Mouse (Mus musculus) neural tube, embryonic 14.5 days (tissue): ENCODE results near the gene Pde11a. TPM values are rescaled to one million over a fixed set of nuclear protein-coding genes. Genes with fewer than 3 reads are reported as not detected.

Experiments used
- ATAC-seq: fragments of 200-750 bp; cut with Nextera tagmentation; 2 replicates; pipeline ENCODE4 v1.8.0; 2017; ENCODE audit warnings: low read depth, mild to moderate bottlenecking, moderate TSS enrichment, moderate library complexity
- H3K27ac ChIP-seq: fragments of 300-500 bp; sonication (generic); 2 replicates; pipeline ENCODE4 v1.5.1; 2014; ENCODE audit warnings: low read depth, mild to moderate bottlenecking, control low read depth, low read length, moderate library complexity, mixed read lengths
- H3K27me3 ChIP-seq: fragments of 300-500 bp; sonication (generic); 2 replicates; pipeline ENCODE4 v1.6.1; 2014; ENCODE audit warnings: low read length; ENCODE audit not compliant: control insufficient read depth, insufficient read depth
- H3K36me3 ChIP-seq: fragments of 300-500 bp; sonication (generic); 2 replicates; pipeline ENCODE4 v1.6.1; 2014; ENCODE audit warnings: low read length, mixed read lengths; ENCODE audit not compliant: control insufficient read depth, insufficient read depth
- H3K4me1 ChIP-seq: fragments of 300-500 bp; sonication (generic); 2 replicates; pipeline ENCODE4 v1.6.1; 2014; ENCODE audit warnings: low read length; ENCODE audit not compliant: control insufficient read depth, insufficient read depth
- H3K4me2 ChIP-seq: fragments of 300-500 bp; sonication (generic); 2 replicates; pipeline ENCODE4 v1.6.1; 2014; ENCODE audit warnings: mild to moderate bottlenecking, low read depth, low read length, control low read depth
- H3K4me3 ChIP-seq: fragments of 300-500 bp; sonication (generic); 2 replicates; pipeline ENCODE4 v1.5.1; 2014; ENCODE audit warnings: low read depth, low read length, control low read depth, mixed read lengths
- H3K9ac ChIP-seq: fragments of 300-500 bp; sonication (generic); replicated peaks from 2 replicates; pipeline ENCODE4 v1.6.1; 2014; ENCODE audit warnings: low read depth, mild to moderate bottlenecking, control low read depth, low read length, mixed read lengths
- H3K9me3 ChIP-seq: fragments of 300-500 bp; sonication (generic); 2 replicates; pipeline ENCODE4 v1.6.1; 2016; ENCODE audit warnings: low read length; ENCODE audit not compliant: control insufficient read depth
- WGBS: fragments of 180-500 bp; shearing (Covaris S2); extraction: QIAGEN DNeasy Blood & Tissue Kit; methylation state at CpG from one replicate; pipeline ENCODE4 v1.1.7; 2014; 5-methylcytosine and 5-hydroxymethylcytosine counted together
- polyA plus RNA-seq: library from polyadenylated mRNA; unstranded; fragments of >200 nt; fragmentation: Nextera tagmentation; extraction: Ambion mirVana; gene quantifications from 2 replicates; pipeline ENCODE4 v1.2.1, GENCODE M21; 2014

Pde11a gene
- polyA plus RNA-seq, 1 experiment from 2014 or later: 3.3 TPM

DNA sequence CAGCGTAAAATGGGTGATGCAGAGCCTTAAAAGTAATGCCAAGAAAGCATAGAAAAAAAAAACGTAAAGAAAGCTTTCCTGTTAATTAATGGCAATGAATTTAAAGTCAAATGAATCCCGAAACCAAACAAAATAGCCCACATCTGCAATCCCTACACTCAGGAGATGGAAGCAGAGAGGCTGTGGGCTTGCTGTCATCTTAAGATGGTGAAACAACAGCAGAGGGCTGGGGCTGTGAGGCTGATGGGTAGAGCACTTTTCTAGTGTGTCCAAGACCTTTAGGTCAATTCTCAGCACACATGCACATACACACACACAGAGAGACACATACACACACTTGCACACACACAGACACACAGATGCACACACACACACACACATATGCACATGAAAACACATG, 12.4 kb downstream of the Pde11a start:
- Histone ChIP-seq H3K27me3 (no peaks in the 10 kb centered on the region), H3K4me1 (no peaks in the 10 kb centered on the region), H3K36me3 (no peaks in the 10 kb centered on the region), H3K4me3 (no peak overlapping the region), H3K9me3 (no peaks in the 10 kb centered on the region), H3K9ac (no peak overlapping the region), H3K27ac (no peak overlapping the region), H3K4me2 (no peak overlapping the region)
- ATAC-seq: no peak
- WGBS: 83% methylated on average over 3 of the region's 3 CpGs

DNA sequence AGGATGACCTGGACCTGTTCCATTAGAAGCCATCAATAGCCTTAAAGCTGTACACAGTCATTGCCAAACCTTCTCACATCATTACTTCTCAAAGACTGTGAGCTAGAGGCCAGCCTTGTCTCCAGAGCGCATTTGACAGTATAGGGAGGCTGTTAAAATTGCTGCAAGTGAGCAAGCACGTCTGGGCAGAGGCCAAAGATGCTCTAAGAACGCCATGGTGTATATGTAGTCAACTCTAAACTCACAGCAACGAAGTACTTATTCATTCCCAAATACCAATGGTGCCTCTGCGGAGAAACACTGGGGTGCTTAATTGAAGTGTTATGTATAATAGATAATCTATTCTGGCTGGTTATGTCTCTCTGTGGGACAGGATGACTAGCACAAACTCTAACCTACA, 14.1 kb downstream of the Pde11a start:
- WGBS: 73% methylated on average over 5 of the region's 5 CpGs
- H3K9me3 ChIP-seq: no peaks in the 10 kb centered on the region
- no peak overlapping the region for H3K4me2 ChIP-seq
- H3K36me3 ChIP-seq: no peaks in the 10 kb centered on the region
- no peak overlapping the region for H3K27ac ChIP-seq
- H3K9ac ChIP-seq: no peak overlapping the region
- no peak overlapping the region for H3K4me3 ChIP-seq
- no peaks in the 10 kb centered on the region for H3K4me1 ChIP-seq
- ATAC-seq: no peak
- no peaks in the 10 kb centered on the region for H3K27me3 ChIP-seq

DNA sequence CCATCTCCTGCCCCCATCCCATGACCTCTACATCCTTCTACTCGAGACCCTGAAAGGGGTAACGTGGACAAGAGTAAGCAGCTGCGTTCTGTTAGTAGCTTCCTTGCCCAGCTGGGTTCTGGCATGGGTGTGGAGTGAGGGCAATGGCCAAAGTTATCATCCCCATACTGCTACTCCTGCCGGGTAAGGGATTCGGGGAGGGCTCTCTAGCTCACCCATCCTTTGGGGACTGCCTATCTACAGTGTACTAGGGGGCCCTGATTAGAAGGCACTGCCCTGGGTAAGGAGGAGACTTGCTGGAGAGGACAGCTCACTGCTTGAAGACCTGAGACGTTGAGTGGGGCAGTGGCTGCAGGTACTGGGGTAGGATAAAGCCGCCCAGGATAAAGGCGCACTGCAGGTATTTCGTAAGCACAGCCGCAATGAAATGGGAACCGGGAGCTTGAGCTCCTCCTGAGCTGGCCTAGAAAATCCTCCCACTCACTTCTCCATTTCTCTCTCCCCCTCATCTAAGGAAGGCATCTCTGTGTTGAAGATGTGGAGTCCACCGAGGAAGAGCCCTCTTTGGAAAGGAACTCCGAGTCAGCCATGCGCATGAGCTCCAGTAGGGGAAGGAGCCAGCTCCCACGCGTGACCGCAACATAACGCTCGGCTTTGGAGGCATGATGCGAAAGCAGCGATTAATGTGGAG, 15.2 kb downstream of the Pde11a start:
- no peaks in the 10 kb centered on the region for H3K9me3 ChIP-seq
- ATAC-seq: no peak
- no peak overlapping the region for H3K4me2 ChIP-seq
- H3K36me3 ChIP-seq: no peaks in the 10 kb centered on the region
- no peaks in the 10 kb centered on the region for H3K27me3 ChIP-seq
- H3K9ac ChIP-seq: no peak overlapping the region
- H3K4me3 ChIP-seq: no peak overlapping the region
- 92% methylated on average over 21 of the region's 21 CpGs for WGBS
- no peaks in the 10 kb centered on the region for H3K4me1 ChIP-seq
- H3K27ac ChIP-seq: no peak overlapping the region

DNA sequence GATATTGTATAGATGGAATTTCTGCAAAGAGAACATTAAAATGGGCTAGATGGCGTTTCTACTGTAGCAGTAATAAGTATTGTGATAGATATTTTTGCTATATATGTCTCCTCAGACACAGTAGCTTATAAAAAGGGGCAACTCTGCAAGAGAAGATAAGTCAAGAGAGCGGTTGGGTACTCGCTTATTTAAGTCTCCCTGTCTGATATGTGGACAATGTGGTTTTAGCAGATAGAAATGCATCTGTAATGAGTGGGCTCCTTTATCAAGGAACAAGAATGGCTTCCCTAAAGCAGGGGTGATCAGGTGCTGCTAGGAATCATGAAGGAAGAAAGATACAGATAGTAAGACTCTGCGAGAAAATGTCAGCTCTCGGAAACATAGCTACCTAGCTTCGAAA, 18.2 kb downstream of the Pde11a start:
- Histone ChIP-seq H3K4me3 (no peak overlapping the region), H3K27ac (no peak overlapping the region), H3K4me1 (no peaks in the 10 kb centered on the region), H3K9ac (no peak overlapping the region), H3K36me3 (no peaks in the 10 kb centered on the region), H3K27me3 (no peaks in the 10 kb centered on the region), H3K4me2 (no peak overlapping the region), H3K9me3 (no peaks in the 10 kb centered on the region)
- 87% methylated on average over 6 of the region's 6 CpGs for WGBS
- no peak for ATAC-seq

DNA sequence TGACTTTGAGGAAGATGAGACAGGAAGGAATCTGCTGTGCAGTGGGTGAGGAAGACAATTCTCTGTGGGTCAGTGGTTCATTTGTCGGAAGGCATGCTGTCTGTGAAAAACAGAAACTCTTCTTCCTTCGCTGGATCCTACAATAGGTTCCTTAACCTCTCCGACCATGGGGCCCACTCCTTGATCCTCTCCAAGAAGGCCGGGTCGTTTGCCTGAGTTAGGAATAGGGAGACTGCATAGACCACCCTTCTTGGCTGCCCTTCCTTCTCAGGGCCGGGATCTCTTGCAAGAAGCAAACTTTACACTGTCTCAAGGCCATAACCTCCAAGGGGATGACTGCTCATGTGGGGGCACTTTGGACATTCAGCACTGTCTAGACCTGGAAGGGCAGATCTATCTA, 19.3 kb downstream of the Pde11a start:
- Histone ChIP-seq H3K4me2 (no peak overlapping the region), H3K9ac (no peak overlapping the region), H3K36me3 (no peaks in the 10 kb centered on the region), H3K4me1 (no peaks in the 10 kb centered on the region), H3K9me3 (no peaks in the 10 kb centered on the region), H3K4me3 (no peak overlapping the region), H3K27ac (no peak overlapping the region), H3K27me3 (no peaks in the 10 kb centered on the region)
- WGBS: 93% methylated on average over 6 of the region's 6 CpGs
- ATAC-seq: no peak

DNA sequence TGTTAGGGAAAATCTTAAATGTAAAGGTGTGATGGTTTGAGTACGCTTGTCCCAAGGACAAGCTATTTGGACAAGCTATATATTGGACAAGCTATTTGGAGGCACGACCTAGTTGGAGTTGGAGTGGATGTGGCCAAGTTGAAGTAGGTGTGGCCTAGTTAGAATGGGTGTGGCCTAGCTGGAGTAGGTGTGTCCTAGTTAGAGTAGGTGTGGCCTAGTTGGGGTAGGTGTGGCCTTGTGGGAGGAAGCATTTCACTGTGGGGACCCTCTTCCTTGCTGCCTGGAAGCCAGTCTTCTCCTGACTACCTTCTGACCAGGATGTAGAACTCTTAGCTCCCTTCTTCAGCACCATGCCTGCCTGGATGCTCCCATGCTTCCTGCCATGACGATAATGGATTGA, 50.9 kb downstream of the Pde11a start:
- no peak for ATAC-seq
- Histone ChIP-seq H3K9me3 (no peaks in the 10 kb centered on the region), H3K4me2 (no peak overlapping the region), H3K27ac (no peak overlapping the region), H3K4me1 (no peaks in the 10 kb centered on the region), H3K36me3 (no peaks in the 10 kb centered on the region), H3K9ac (no peak overlapping the region), H3K4me3 (no peak overlapping the region), H3K27me3 (no peaks in the 10 kb centered on the region)
- 86% methylated on average over 3 of the region's 3 CpGs for WGBS

DNA sequence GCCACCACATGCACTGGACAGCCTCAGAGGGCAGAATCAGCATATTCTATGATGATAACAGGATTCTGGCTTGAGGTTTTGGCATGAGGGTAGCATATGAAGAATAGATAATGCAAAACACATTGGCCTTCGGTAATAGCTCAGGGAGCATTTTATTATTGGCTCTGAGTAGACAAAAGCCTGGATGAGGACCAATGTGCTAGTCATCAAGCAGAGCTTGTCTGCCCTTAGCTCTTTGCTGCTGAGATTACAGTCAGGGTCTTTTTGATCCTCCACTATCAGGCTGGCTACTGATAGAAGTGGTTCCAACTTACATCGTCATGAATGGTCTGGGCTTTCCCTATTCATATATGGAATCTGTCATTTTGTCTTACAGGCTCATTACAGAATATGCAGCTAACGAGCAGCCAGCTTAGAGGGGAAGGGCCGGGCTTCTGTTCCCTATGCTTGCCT, 52.3 kb downstream of the Pde11a start:
- no peak overlapping the region for H3K4me3 ChIP-seq
- no peak overlapping the region for H3K9ac ChIP-seq
- WGBS: 83% methylated on average over 4 of the region's 4 CpGs
- H3K4me2 ChIP-seq: no peak overlapping the region
- no peak for ATAC-seq
- no peaks in the 10 kb centered on the region for H3K36me3 ChIP-seq
- H3K9me3 ChIP-seq: no peaks in the 10 kb centered on the region
- no peak overlapping the region for H3K27ac ChIP-seq
- no peaks in the 10 kb centered on the region for H3K27me3 ChIP-seq
- H3K4me1 ChIP-seq: no peaks in the 10 kb centered on the region

DNA sequence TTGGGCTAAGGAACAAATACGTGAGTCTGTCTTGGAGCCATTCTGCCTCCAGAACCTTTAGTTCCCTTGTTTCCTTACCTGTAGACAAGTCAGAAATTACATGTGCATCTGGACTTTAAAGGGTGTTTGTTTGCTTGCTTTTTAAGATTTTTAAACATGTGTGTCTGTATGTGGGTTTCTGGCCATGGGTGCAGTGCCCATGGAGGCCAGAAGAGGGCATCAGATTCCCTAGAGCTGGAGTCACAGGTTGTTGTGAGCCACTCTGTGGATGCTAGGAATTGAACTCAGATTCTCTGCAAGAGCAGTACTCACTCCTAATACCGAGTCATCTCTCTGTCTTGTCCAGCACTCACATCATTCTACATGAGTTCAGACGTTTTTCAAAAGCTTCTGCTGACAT, 53.4 kb downstream of the Pde11a start:
- Histone ChIP-seq H3K9me3 (no peaks in the 10 kb centered on the region), H3K27me3 (no peaks in the 10 kb centered on the region), H3K4me1 (no peaks in the 10 kb centered on the region), H3K9ac (no peak overlapping the region), H3K27ac (no peak overlapping the region), H3K4me3 (no peak overlapping the region), H3K4me2 (no peak overlapping the region), H3K36me3 (no peaks in the 10 kb centered on the region)
- 85% methylated on average over 3 of the region's 3 CpGs for WGBS
- ATAC-seq: no peak

DNA sequence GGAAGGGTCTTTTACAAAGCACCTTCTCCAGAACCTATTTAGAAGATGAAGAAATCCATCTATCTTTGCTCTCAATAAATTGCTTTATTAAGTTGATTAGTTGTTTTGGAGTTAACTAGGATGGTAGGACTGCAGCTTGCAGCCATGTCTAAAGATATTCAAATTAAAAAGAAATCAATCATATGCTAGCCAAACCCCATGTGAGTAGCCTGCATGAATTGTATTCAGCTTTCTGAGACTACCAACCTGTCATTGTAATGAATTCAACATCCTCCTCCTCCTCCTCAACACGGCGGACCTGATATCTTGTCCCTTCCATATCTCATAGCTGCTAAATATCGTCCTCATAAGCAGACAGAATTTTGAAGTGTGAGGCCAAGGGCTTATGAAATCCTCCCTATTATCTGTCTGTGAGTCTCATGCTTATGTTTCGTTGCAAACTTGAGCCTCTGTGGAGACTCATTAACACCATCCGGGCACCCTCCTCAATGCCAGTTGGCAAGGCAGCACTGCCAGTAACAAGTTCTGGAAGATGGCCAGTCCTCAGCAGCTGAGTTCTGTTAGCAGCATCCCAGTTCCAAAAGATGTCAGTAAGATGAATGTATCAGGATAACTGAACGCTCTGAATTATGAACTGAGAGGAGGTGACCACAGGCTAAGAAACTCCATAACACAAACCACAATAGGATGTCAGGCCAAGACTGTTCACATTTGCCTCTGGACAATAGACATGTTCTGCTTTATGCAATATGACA, 55.0 kb downstream of the Pde11a start:
- H3K4me2 ChIP-seq: no peak overlapping the region
- WGBS: 83% methylated on average over 6 of the region's 6 CpGs
- H3K27me3 ChIP-seq: no peaks in the 10 kb centered on the region
- H3K4me1 ChIP-seq: no peaks in the 10 kb centered on the region
- no peak overlapping the region for H3K9ac ChIP-seq
- no peak for ATAC-seq
- H3K9me3 ChIP-seq: no peaks in the 10 kb centered on the region
- H3K36me3 ChIP-seq: no peaks in the 10 kb centered on the region
- H3K4me3 ChIP-seq: no peak overlapping the region
- H3K27ac ChIP-seq: no peak overlapping the region
